Mouse (Mus musculus): Measurements from ENCODE around the gene Cygb.
A peak's percentile ranks its signal among the peaks of the same experiment; 100 is the strongest.

The Cygb gene

GRCm38 (mm10) chr11:116654255-116654821 lies at the start of gene Cygb:
Gene Cygb, minus strand, starts transcription at chr11:116654313.
- DNase-seq: no peak

GRCm38 (mm10) chr11:116701377-116701841 lies 47.3 kb upstream of the Cygb start:
- DNase-seq: peak; percentile 73

- DNase-seq: no peak
These were observed 43.4 kb upstream of the Cygb start for GRCm38 (mm10) chr11:116697521-116697920.

GRCm38 (mm10) chr11:116696426-116696825 lies 42.3 kb upstream of the Cygb start:
- DNase-seq: no peak

- peak; percentile 38 for DNase-seq
These were observed 41.2 kb upstream of the Cygb start for GRCm38 (mm10) chr11:116695194-116695880.

- peak; percentile 71 for DNase-seq
These were observed 40.4 kb upstream of the Cygb start for GRCm38 (mm10) chr11:116694250-116695193.

GRCm38 (mm10) chr11:116693899-116694249 lies 39.8 kb upstream of the Cygb start:
- peak; percentile 40 for DNase-seq

GRCm38 (mm10) chr11:116690701-116691575 lies 36.8 kb upstream of the Cygb start:
- peak; percentile 80 for DNase-seq

GRCm38 (mm10) chr11:116689622-116690021 lies 35.5 kb upstream of the Cygb start:
- no peak for DNase-seq

- DNase-seq: no peak
These were observed 33.8 kb upstream of the Cygb start for GRCm38 (mm10) chr11:116687897-116688296.

GRCm38 (mm10) chr11:116685729-116686128 lies 31.6 kb upstream of the Cygb start:
- DNase-seq: peak; percentile 57

- DNase-seq: peak; percentile 85
These were observed 29.7 kb upstream of the Cygb start for GRCm38 (mm10) chr11:116683777-116684176.

GRCm38 (mm10) chr11:116682501-116683144 lies 28.5 kb upstream of the Cygb start:
- DNase-seq: peak; percentile 89

GRCm38 (mm10) chr11:116681147-116681546 lies 27.0 kb upstream of the Cygb start:
- DNase-seq: no peak

GRCm38 (mm10) chr11:116680321-116681091 lies 26.4 kb upstream of the Cygb start:
- DNase-seq: no peak

GRCm38 (mm10) chr11:116679148-116679547 lies 25.0 kb upstream of the Cygb start:
- DNase-seq: no peak

- DNase-seq: no peak
These were observed 23.8 kb upstream of the Cygb start for GRCm38 (mm10) chr11:116677711-116678441.

- no peak for DNase-seq
These were observed 22.3 kb upstream of the Cygb start for GRCm38 (mm10) chr11:116676175-116676976.

GRCm38 (mm10) chr11:116675429-116675828 lies 21.3 kb upstream of the Cygb start:
- peak; percentile 91 for DNase-seq
